Mouse (Mus musculus) CH12.LX (cell line): ENCODE results near the gene Man1b1. TPM values are rescaled to one million over a fixed set of nuclear protein-coding genes. Genes with fewer than 3 reads are reported as not detected.
A peak's percentile ranks its signal among the peaks of the same experiment; 100 is the strongest.

Source experiments
- DNase-seq: peaks from one replicate; pipeline ENCODE4 v3.0.0-alpha.2; 2013; ENCODE audit errors: extremely low read depth
- H3K27ac ChIP-seq: 2 replicates; pipeline ENCODE4 v1.5.1; 2012; ENCODE audit warnings: low read depth, mild to moderate bottlenecking, control low read depth, moderate library complexity; ENCODE audit not compliant: insufficient read depth
- H3K27me3 ChIP-seq: replicated peaks from 2 replicates; pipeline ENCODE3; 2012; ENCODE audit warnings: inconsistent platforms
- H3K36me3 ChIP-seq, 2 experiments: replicated peaks in 1 of 2; 2 replicates each; pipeline versions ENCODE3 to v1.6.1; 2012; ENCODE audit warnings: inconsistent platforms in 1 of 2, low read length in 1 of 2, mild to moderate bottlenecking in 1 of 2, mixed read lengths in 1 of 2, moderate library complexity in 1 of 2; ENCODE audit not compliant: control insufficient read depth in 1 of 2, insufficient read depth in 1 of 2
- H3K4me1 ChIP-seq, 2 experiments: 2 replicates each; pipeline ENCODE4 v1.6.1; 2012; ENCODE audit warnings: inconsistent platforms in 1 of 2, moderate library complexity in 1 of 2; ENCODE audit not compliant: insufficient read depth in 2 of 2, control insufficient read depth in 1 of 2
- H3K4me2 ChIP-seq: 2 replicates; pipeline ENCODE4 v1.6.1; 2012; ENCODE audit warnings: low read depth, mild to moderate bottlenecking, control low read depth; ENCODE audit not compliant: poor library complexity, insufficient read depth, severe bottlenecking
- H3K4me3 ChIP-seq, 3 experiments: fragments of 150-350 bp in 1 of 3; sonication (generic) in 1 of 3; replicated peaks in 1 of 3; 2 replicates each; pipeline versions ENCODE3 to v1.5.1; 2011 to 2012; ENCODE audit warnings: low read depth in 2 of 3, low read length in 2 of 3, mild to moderate bottlenecking in 2 of 3, moderate library complexity in 2 of 3, control low read depth in 1 of 3, improper control_type of control experiment in 1 of 3, inconsistent platforms in 1 of 3, mixed read lengths in 1 of 3; ENCODE audit not compliant: poor library complexity in 1 of 3
- H3K79me2 ChIP-seq: replicated peaks from 2 replicates; pipeline ENCODE4 v1.6.1; 2012; ENCODE audit warnings: mild to moderate bottlenecking, moderate library complexity; ENCODE audit not compliant: control insufficient read depth, poor library complexity, insufficient read depth, severe bottlenecking; ENCODE audit errors: extremely low read depth
- H3K9ac ChIP-seq: 2 replicates; pipeline ENCODE4 v1.6.1; 2012; ENCODE audit warnings: low read depth, mild to moderate bottlenecking, control low read depth, moderate library complexity; ENCODE audit not compliant: insufficient read depth
- H3K9me3 ChIP-seq: replicated peaks from 2 replicates; pipeline ENCODE3; 2012; ENCODE audit warnings: low read length, inconsistent platforms, mixed read lengths
- CHD1 ChIP-seq: IDR thresholded peaks from 2 replicates; pipeline ENCODE4 v1.6.1; 2012; ENCODE audit warnings: low read depth, low read length, improper control_type of control experiment, inconsistent platforms
- CHD2 ChIP-seq: IDR thresholded peaks from 2 replicates; pipeline ENCODE4 v1.6.1; 2011; ENCODE audit warnings: low read length, improper control_type of control experiment
- CTCF ChIP-seq, 2 experiments: IDR thresholded peaks in 1 of 2; conservative IDR thresholded peaks in 1 of 2; 2 replicates each; pipeline ENCODE4 v1.5.1; 2011 to 2012; ENCODE audit warnings: low read depth in 2 of 2, low read length in 2 of 2, improper control_type of control experiment in 1 of 2, inconsistent platforms in 1 of 2, mild to moderate bottlenecking in 1 of 2, moderate library complexity in 1 of 2
- EP300 ChIP-seq: IDR thresholded peaks from 2 replicates; pipeline ENCODE4 v1.6.1; 2011; ENCODE audit warnings: low read length, improper control_type of control experiment
- HCFC1 ChIP-seq: IDR thresholded peaks from 2 replicates; pipeline ENCODE4 v1.6.1; 2012; ENCODE audit warnings: low read depth, mild to moderate bottlenecking, inconsistent platforms, low read length, improper control_type of control experiment
- MAX ChIP-seq: IDR thresholded peaks from 2 replicates; pipeline ENCODE4 v1.6.1; 2011; ENCODE audit warnings: low read length, improper control_type of control experiment
- MAZ ChIP-seq: IDR thresholded peaks from 2 replicates; pipeline ENCODE4 v1.6.1; 2012; ENCODE audit warnings: low read depth, mild to moderate bottlenecking, inconsistent platforms, low read length, improper control_type of control experiment, moderate library complexity
- NELFE ChIP-seq: IDR thresholded peaks from 2 replicates; pipeline ENCODE4 v1.6.1; 2011; ENCODE audit warnings: low read depth, low read length, improper control_type of control experiment
- PAX5 ChIP-seq: IDR thresholded peaks from 2 replicates; pipeline ENCODE4 v1.6.1; 2012; ENCODE audit warnings: low read length, inconsistent platforms, mixed read lengths
- POLR2AphosphoS2 ChIP-seq: IDR thresholded peaks from 2 replicates; pipeline ENCODE4 v1.6.1; 2011; ENCODE audit warnings: low read depth, low read length, improper control_type of control experiment
- RCOR1 ChIP-seq: conservative IDR thresholded peaks from 2 replicates; pipeline ENCODE4 v1.6.1; 2012; ENCODE audit warnings: low read depth, mild to moderate bottlenecking, inconsistent platforms, low read length, improper control_type of control experiment
- SMC3 ChIP-seq: IDR thresholded peaks from 2 replicates; pipeline ENCODE4 v1.6.1; 2011; ENCODE audit warnings: low read depth, low read length, improper control_type of control experiment
- TBP ChIP-seq: conservative IDR thresholded peaks from 2 replicates; pipeline ENCODE4 v1.6.1; 2011; ENCODE audit warnings: low read depth, low read length, improper control_type of control experiment
- USF1 ChIP-seq: IDR thresholded peaks from 2 replicates; pipeline ENCODE4 v1.6.1; 2014; ENCODE audit warnings: low read depth, mild to moderate bottlenecking, inconsistent platforms, low read length, improper control_type of control experiment
- ZKSCAN1 ChIP-seq: IDR thresholded peaks from 2 replicates; pipeline ENCODE4 v1.6.1; 2012; ENCODE audit warnings: low read depth, inconsistent platforms, low read length, improper control_type of control experiment, borderline replicate concordance
- dilution Hi-C: fragments of 300-500 bp; cut with MboI; formaldehyde crosslinking; loops from 2 replicates; pipeline ENCODE4 v1.14.3; 2020; ENCODE audit warnings: low sequenced_read_pairs; ENCODE audit not compliant: extremely low pct_unique_long_range_greater_than_20kb, extremely low pct_ligation_motif_present
- in situ Hi-C: fragments of 300-500 bp; cut with MboI; formaldehyde crosslinking; loops from 3 replicates; pipeline ENCODE4 v1.14.3; 2019; ENCODE audit warnings: low sequenced_read_pairs, low pct_ligation_motif_present, low pct_unique_long_range_greater_than_20kb, mixed read lengths
- polyA plus RNA-seq: library from polyadenylated mRNA; unstranded; fragments of >175 nt; gene quantifications from 2 replicates; pipeline ENCODE4 v1.2.1, GENCODE M21; 2012; ENCODE audit warnings: low read depth; ENCODE audit not compliant: insufficient read length
- total RNA-seq, 2 experiments: library from RNA; depleted of rRNA; stranded (reverse); fragments of 300-350 nt in 1 of 2; fragments of >200 nt in 1 of 2; gene quantifications; 2 replicates each; pipeline ENCODE4 v1.2.3; 2012 to 2014

Man1b1 gene
- total and polyA plus RNA-seq, 3 experiments, result 39.3 to 68.8 (median 45.7) TPM

- Histone ChIP-seq H3K27me3 (peaks cover 87% of the 10 kb centered on the region), H3K4me2 (no peak overlapping the region), H3K36me3 (no peaks in the 10 kb centered on the region), H3K79me2 (no peaks in the 10 kb centered on the region), H3K9me3 (no peaks in the 10 kb centered on the region), H3K4me3 (no peak overlapping the region), H3K27ac (no peak overlapping the region), H3K9ac (no peak overlapping the region), H3K4me1 (peaks cover 8 to 9% of the 10 kb centered on the region in 2 experiments)
- TF ChIP-seq HCFC1 (no peak), PAX5 (no peak), ZKSCAN1 (no peak), MAZ (no peak), MAX (no peak), CHD1 (no peak), CHD2 (no peak), USF1 (no peak)
- dilution Hi-C loops, result no loop called here
- in situ Hi-C loops, result no loop called here
- DNase-seq, result no peak
These were observed 26.4 kb upstream of the Man1b1 start for GRCm38 (mm10) chr2:25305587-25306359.

- H3K27ac ChIP-seq, result no peak overlapping the region
- H3K4me3 ChIP-seq, result no peak overlapping the region
- H3K36me3 ChIP-seq, result no peaks in the 10 kb centered on the region
- no peaks in the 10 kb centered on the region for H3K9me3 ChIP-seq
- TF ChIP-seq NELFE (no peak), CTCF (conservative IDR thresholded peaks at IDR 0.05 in 1 of 2, IDR thresholded peaks at IDR 0.05 in 1 of 2; ENCODE audit: low read depth in 2 of 2, low read length in 2 of 2) (no peak), EP300 (no peak), TBP (no peak)
- in situ Hi-C loops (no loop called here), dilution Hi-C loops (no loop called here)
- H3K79me2 ChIP-seq, result no peaks in the 10 kb centered on the region
- H3K27me3 ChIP-seq, result peaks cover 93% of the 10 kb centered on the region
- no peak for DNase-seq
- H3K4me1 ChIP-seq, result peaks cover 2 to 5% of the 10 kb centered on the region in 2 experiments; a peak in 2 of 4 replicates
- H3K4me2 ChIP-seq, result no peak overlapping the region
- no peak overlapping the region for H3K9ac ChIP-seq
These were observed 22.0 kb upstream of the Man1b1 start for GRCm38 (mm10) chr2:25310180-25310579.

GRCm38 (mm10) chr2:25310969-25311368, 21.2 kb upstream of the Man1b1 start:
- no peaks in the 10 kb centered on the region for H3K36me3 ChIP-seq
- no peak overlapping the region for H3K4me3 ChIP-seq
- peaks cover 93% of the 10 kb centered on the region for H3K27me3 ChIP-seq
- peaks cover 0 to 5% of the 10 kb centered on the region in 2 experiments; a peak in 1 of 4 replicates for H3K4me1 ChIP-seq
- no peak overlapping the region for H3K9ac ChIP-seq
- peak overlapping the region; percentile 54 for H3K4me2 ChIP-seq
- TF ChIP-seq RCOR1, result no peak
- no peak for TF ChIP-seq POLR2AphosphoS2
- no peak for TF ChIP-seq ZKSCAN1
- no peak for TF ChIP-seq SMC3
- in situ Hi-C loops, result no loop called here
- H3K9me3 ChIP-seq, result no peaks in the 10 kb centered on the region
- DNase-seq, result no peak
- dilution Hi-C loops, result no loop called here
- H3K27ac ChIP-seq, result no peak overlapping the region
- no peaks in the 10 kb centered on the region for H3K79me2 ChIP-seq
